ENCODE assay signal across 9 mouse cellular contexts in the genomic region with DNA sequence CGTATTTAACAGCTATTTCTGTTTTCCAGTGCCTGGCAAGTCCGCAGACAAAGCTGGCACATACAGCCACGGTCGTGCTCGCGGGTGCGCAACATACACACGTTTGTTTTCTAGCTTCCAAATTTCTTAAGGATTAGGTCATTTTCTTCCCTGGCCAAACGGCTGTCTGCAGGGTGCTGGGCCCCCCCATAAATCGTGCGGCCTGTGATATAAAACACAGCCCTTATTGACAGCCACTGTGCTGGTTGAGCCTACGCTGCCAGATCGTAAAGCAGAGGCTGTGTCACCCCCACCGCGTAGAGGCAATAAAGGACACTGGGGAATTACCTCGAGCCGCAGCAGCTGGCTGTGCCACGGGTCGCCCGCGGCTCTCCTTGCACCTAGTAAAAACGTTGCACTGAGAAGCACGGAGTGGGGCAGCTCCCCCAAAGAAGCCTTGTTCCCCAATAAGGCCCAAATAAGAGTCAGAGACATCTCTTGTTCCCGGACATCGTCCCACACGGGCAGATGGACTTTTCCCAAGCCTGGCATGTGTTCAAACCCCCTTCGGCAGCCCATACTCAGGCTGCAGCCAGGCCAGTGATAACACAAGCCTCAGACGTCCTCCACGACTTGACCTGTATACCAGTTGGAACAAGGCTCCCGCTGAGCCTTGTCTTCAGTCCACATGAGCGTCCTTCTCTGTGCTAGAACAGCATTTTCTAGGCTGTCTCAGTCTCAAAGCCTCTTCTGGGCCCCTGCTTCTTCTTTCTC.
DNase-seq lines count a peak whose midpoint lies in the region; ATAC-seq lines count a peak whose summit lies in the region.
"Had no signal": no experiment of that assay in that cellular context is flagged by ENCODE, and none has a peak within 500 bp of the region (broad histone marks: within the 10 kb centered on the region; RNA-seq: fewer than 3 reads in every experiment).

No protein-coding gene starts in this region.

- WGBS in kidney, embryonic 16.5 days = 16% methylated on average over 31 of the region's 31 CpGs
- WGBS in forebrain, embryonic 15.5 days = 36% methylated on average over 31 of the region's 31 CpGs
- 12% methylated on average over 31 of the region's 31 CpGs for WGBS in limb, embryonic 11.5 days

- DNase-seq in kidney, adult 11 months = no peak
- peak; percentile 27 for DNase-seq in brain, adult 2 months (ENCODE audit: low read depth, low spot score)
- peak; percentile 85 for DNase-seq in limb, embryonic 11.5 days (ENCODE audit: low spot score)
- no peak for DNase-seq in thymus, postnatal 14 days
- no peak for DNase-seq in testis, postnatal 14 days (ENCODE audit: low spot score)

- no peak overlapping the region for H3K27ac ChIP-seq in kidney, embryonic 16.5 days (ENCODE audit: low read length)
- peak overlapping the region; percentile 79 for H3K27ac ChIP-seq in forebrain, embryonic 15.5 days (replicated peaks)
- peak overlapping the region; percentile 80 for H3K27ac ChIP-seq in limb, embryonic 11.5 days (replicated peaks; ENCODE audit: low read depth, low read length)
- H3K27ac ChIP-seq: liver, embryonic 14.5 days had no signal

- H3K4me2 ChIP-seq in kidney, embryonic 16.5 days (replicated peaks; ENCODE audit: low read depth, low read length) = peak overlapping the region; percentile 38
- peak overlapping the region; percentile 20 for H3K4me2 ChIP-seq in forebrain, embryonic 15.5 days (replicated peaks)
- peak overlapping the region; percentile 15; the same call in 1 of the 2 replicates for H3K4me2 ChIP-seq in limb, embryonic 11.5 days (ENCODE audit: low read depth, severe bottlenecking)

- H3K9ac ChIP-seq in kidney, embryonic 16.5 days (replicated peaks; ENCODE audit: low read length) = no peak overlapping the region
- peak overlapping the region; percentile 6; the same call in 1 of the 2 replicates for H3K9ac ChIP-seq in forebrain, embryonic 15.5 days (replicated peaks)
- H3K9ac ChIP-seq in limb, embryonic 11.5 days (ENCODE audit: low read length) = no peak overlapping the region
- H3K9ac ChIP-seq: liver, embryonic 14.5 days had no signal

- H3K4me1 ChIP-seq in kidney, embryonic 16.5 days (ENCODE audit: insufficient read depth, low read length) = peaks cover 7% of the 10 kb centered on the region; the same call in 1 of the 2 replicates
- H3K4me1 ChIP-seq in forebrain, embryonic 15.5 days = peaks cover 21% of the 10 kb centered on the region
- peaks cover 20% of the 10 kb centered on the region for H3K4me1 ChIP-seq in limb, embryonic 11.5 days (ENCODE audit: control insufficient read depth, insufficient read depth, low read length)

- no peaks in the 10 kb centered on the region for H3K36me3 ChIP-seq in kidney, embryonic 16.5 days (ENCODE audit: insufficient read depth, low read length)
- no peaks in the 10 kb centered on the region for H3K36me3 ChIP-seq in forebrain, embryonic 15.5 days
- no peaks in the 10 kb centered on the region for H3K36me3 ChIP-seq in limb, embryonic 11.5 days (ENCODE audit: control insufficient read depth, insufficient read depth, low read length)

- H3K4me3 ChIP-seq in kidney, embryonic 16.5 days (ENCODE audit: low read length) = peak overlapping the region; percentile 9; the same call in 1 of the 2 replicates
- no peak overlapping the region for H3K4me3 ChIP-seq in forebrain, embryonic 15.5 days
- H3K4me3 ChIP-seq in limb, embryonic 11.5 days (ENCODE audit: low read depth, low read length) = no peak overlapping the region

- peak; percentile 71; the same call in 1 of the 2 replicates for ATAC-seq in kidney, embryonic 16.5 days (ENCODE audit: low FRiP score, low TSS enrichment)
- ATAC-seq in forebrain, embryonic 15.5 days (replicated peaks) = peak; percentile 80
- peak; percentile 93 for ATAC-seq in limb, embryonic 11.5 days (ENCODE audit: insufficient number of reproducible peaks, low FRiP score, low TSS enrichment, low read depth)
- ATAC-seq in CD4-positive, CD25-positive, alpha-beta regulatory T cell, adult 4 months = no peak

- H3K27me3 ChIP-seq in kidney, embryonic 16.5 days (ENCODE audit: insufficient read depth, low read length) = 0 out of 2 replicates have a peak, but pooled peaks cover 6% of the 10 kb centered on the region
- H3K27me3 ChIP-seq in forebrain, embryonic 15.5 days = no peaks in the 10 kb centered on the region
- no peaks in the 10 kb centered on the region for H3K27me3 ChIP-seq in limb, embryonic 11.5 days (ENCODE audit: control insufficient read depth, insufficient read depth, low read length)

- H3K9me3 ChIP-seq in kidney, embryonic 16.5 days (ENCODE audit: low read length) = peaks cover 4% of the 10 kb centered on the region; the same call in 1 of the 2 replicates
- H3K9me3 ChIP-seq in forebrain, embryonic 15.5 days = no peaks in the 10 kb centered on the region
- H3K9me3 ChIP-seq in limb, embryonic 11.5 days (ENCODE audit: control insufficient read depth, low read length) = no peaks in the 10 kb centered on the region

Comparison
In these comparisons a context has a peak if more than half of its experiments do, and no peak if none do; other contexts are left out.
1. DNase-seq: peak in brain, adult 2 months (single experiment) and limb, embryonic 11.5 days (single experiment); none in kidney, adult 11 months (single experiment), thymus, postnatal 14 days (single experiment) and testis, postnatal 14 days (single experiment).
2. Peak in every context shown above with its lines, with median percentiles within 50 percentile points of each other: H3K4me2 ChIP-seq.